Mouse (Mus musculus) cerebellum, adult 18-20 months (tissue): ENCODE measurements at regions not wholly inside any gene's neighbourhood (a gene's known extent, or its start where the extent isn't known, plus 50 kb on each side); places are given as distances from the start of the nearest gene placed in this dataset.
"Not testable (repeated sequence)": the region's sequence is repeated elsewhere in the genome, so short reads cannot be mapped to it uniquely, and the experiment has no call there.

Experiments used
- DNase-seq, 2 experiments: peaks; one replicate each; pipeline ENCODE4 v3.0.0; 2021

- DNase-seq: no peak
Observed at GRCm38 (mm10) chr10:53482919-53483318, 103.2 kb upstream of the Cep85l start.

- DNase-seq: no peak
Observed at GRCm38 (mm10) chr10:53470200-53470599, 90.5 kb upstream of the Cep85l start.

- DNase-seq: no peak
Observed at GRCm38 (mm10) chr10:53469611-53470010, 89.9 kb upstream of the Cep85l start.

- no peak for DNase-seq
Observed at GRCm38 (mm10) chr10:53468293-53468545, 88.5 kb upstream of the Cep85l start.

- no peak for DNase-seq
Observed at GRCm38 (mm10) chr10:53467472-53468292, 87.9 kb upstream of the Cep85l start.

- DNase-seq: no peak
Observed at GRCm38 (mm10) chr10:53466851-53467250, 87.1 kb upstream of the Cep85l start.

GRCm38 (mm10) chr10:53466261-53466660 is 86.5 kb upstream of the Cep85l start:
- DNase-seq: no peak

GRCm38 (mm10) chr10:53464581-53464980 is 84.8 kb upstream of the Cep85l start:
- DNase-seq: no peak

- no peak for DNase-seq
Observed at GRCm38 (mm10) chr10:53464006-53464405, 84.3 kb upstream of the Cep85l start.

GRCm38 (mm10) chr10:53463471-53463870 is 83.7 kb upstream of the Cep85l start:
- no peak for DNase-seq

- no peak for DNase-seq
Observed at GRCm38 (mm10) chr10:53462449-53463308, 82.9 kb upstream of the Cep85l start.

GRCm38 (mm10) chr10:53461070-53461781 is 81.5 kb upstream of the Cep85l start:
- DNase-seq: no peak

- DNase-seq: not testable (repeated sequence)
Observed at GRCm38 (mm10) chr10:53459706-53460105, 80.0 kb upstream of the Cep85l start.

GRCm38 (mm10) chr10:53456027-53456713 is 76.4 kb upstream of the Cep85l start:
- no peak for DNase-seq

GRCm38 (mm10) chr10:53444789-53445188 is 65.0 kb upstream of the Cep85l start:
- no peak for DNase-seq

GRCm38 (mm10) chr10:53443443-53443842 is 63.7 kb upstream of the Cep85l start:
- no peak for DNase-seq

GRCm38 (mm10) chr10:53442912-53443311 is 63.2 kb upstream of the Cep85l start:
- DNase-seq: no peak

GRCm38 (mm10) chr10:53440251-53440650 is 60.5 kb upstream of the Cep85l start:
- no peak for DNase-seq

GRCm38 (mm10) chr10:53438388-53438787 is 58.6 kb upstream of the Cep85l start:
- no peak for DNase-seq

- no peak for DNase-seq
Observed at GRCm38 (mm10) chr10:53437724-53438123, 58.0 kb upstream of the Cep85l start.

GRCm38 (mm10) chr10:53436023-53436475 is 56.3 kb upstream of the Cep85l start:
- DNase-seq: peak; percentile 7 to 11

GRCm38 (mm10) chr10:53435181-53435874 is 55.6 kb upstream of the Cep85l start:
- peak; percentile 15 to 19 for DNase-seq
